Mouse (Mus musculus): Measurements from ENCODE around the gene Lims1.

Gene Lims1

DNA sequence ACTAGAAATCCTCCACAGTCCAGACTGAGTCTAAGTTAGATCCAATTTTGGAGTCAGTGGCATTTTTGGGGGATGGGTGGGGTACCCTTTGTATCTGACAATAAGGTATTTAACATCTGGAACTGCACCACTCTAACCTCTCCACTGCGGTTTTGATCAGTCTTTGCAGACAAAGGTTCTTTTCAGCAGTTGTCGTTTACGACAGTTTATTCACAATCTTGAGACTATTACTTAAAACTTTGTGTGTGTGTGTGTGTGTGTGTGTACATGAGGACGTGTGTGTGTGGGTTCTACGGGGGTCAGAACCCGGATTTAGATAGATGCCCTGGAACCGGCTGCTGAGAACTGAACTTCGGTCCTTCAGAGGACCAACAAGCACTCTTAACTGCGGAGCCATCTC, 122.6 kb downstream of the Lims1 start:
- DNase-seq (ENCODE audit: extremely low spot score, low spot score) = peak; percentile 24

DNA sequence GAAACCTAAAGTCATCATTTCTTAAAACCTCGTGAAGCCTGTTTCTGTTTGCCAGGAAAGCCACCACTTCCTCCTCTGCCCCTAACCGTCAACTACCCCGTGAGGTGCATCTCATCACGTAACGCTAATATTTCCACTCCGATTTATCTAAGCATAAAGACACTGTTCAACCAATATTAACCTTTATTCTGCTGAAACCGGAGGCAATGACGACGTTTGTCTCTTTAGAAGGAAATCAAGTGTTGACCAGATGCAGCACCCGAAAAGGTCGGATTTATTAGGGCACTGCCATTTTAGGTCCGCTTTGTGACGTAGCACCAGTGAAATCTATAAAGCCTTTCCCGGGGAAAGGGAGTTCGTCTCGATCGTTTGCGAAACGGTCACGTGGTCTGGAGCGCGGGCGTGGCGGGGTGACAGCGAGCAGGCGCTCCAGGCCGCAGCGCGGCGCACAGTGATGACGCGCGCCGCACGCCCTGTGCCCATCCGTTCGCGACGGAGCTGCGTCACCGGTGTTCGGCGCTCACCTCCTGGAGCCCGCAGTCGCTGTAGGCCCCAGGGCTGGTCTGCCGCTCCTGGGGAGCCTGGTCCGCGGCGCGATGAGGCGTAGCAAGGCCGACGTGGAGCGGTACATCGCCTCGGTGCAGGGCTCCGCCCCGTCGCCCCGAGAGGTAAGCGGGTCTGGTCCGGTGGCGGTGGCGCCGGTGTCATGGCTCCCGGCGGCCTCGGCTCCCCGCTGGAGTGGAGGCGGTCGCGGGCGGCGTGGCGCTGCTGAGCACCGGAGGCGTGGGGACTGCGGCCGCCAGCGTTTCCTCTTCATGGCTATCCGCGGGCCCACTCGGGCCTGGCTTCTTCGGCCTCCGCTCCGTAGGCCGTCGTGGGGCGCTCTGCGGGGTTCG, 123.4 kb downstream of the Lims1 start, which contains the start of gene Ranbp2:
Ranbp2 (plus strand) TSS at position 537 of the 896 bp plus-strand sequence.
- DNase-seq (ENCODE audit: extremely low spot score, low spot score) = peak; percentile 96

DNA sequence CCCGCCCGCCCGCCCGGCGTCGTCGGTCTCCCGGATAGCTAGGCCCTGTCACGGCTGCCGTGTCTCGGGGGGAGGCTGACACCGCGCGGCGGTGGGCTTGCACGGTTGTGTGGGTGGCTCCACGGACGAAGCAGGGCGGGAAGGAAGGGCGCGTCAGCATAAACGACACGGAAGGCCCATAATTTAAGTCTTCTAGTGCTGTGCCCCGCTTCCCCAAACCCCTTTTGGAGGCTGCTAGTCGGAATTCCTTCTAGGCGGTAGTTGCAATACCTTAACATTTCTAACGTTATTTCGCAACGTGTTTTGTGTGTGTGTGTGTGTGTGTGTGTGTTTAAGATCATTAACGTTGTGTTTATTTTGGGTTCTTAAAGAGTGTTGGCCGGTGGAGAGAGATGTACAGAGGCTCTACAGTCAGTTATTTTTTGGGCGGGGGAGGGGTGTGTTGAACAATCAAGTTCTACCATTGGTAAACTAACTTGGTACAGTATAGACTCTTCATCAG, 124.1 kb downstream of the Lims1 start:
- DNase-seq (ENCODE audit: extremely low spot score, low spot score) = no peak

DNA sequence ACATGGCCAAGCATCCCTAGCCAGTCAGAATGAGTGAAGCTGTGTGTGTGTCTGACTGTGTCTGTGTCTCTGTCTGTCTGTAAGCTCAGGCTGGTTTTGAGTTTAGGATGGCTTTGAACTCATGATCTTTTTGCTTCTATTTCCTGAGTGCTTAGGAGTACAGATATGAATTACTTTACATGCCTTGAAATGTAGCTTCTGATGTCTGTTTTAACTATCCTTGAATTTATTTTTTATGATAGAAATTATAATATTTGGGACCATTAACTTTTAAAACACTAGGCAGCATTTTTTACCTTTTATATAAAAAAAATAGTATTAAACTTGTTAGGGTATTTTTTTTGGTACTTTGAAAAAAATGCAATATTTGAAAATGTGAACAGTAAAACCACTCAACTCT, 128.3 kb downstream of the Lims1 start:
- DNase-seq (ENCODE audit: extremely low spot score, low spot score) = no peak

DNA sequence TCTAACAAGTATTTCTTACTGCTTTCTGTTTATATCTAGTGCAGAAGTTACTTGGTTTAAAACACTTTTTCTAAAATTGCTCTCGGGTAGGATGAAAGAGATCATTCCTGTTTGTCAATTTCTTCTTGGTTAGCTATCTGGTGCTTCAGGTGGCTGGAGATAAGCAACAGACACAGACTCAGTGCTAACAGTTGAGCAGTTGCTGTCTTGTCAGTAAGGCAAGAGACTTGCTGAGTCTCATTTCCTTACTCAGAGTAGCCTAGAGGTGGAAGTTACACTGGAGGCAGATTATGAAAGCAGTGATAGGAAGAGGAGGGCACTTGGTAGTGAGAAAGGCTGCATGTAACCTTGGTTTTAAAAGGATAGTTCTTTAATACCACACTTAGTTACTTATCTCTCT, 128.9 kb downstream of the Lims1 start:
- no peak for DNase-seq (ENCODE audit: extremely low spot score, low spot score)

DNA sequence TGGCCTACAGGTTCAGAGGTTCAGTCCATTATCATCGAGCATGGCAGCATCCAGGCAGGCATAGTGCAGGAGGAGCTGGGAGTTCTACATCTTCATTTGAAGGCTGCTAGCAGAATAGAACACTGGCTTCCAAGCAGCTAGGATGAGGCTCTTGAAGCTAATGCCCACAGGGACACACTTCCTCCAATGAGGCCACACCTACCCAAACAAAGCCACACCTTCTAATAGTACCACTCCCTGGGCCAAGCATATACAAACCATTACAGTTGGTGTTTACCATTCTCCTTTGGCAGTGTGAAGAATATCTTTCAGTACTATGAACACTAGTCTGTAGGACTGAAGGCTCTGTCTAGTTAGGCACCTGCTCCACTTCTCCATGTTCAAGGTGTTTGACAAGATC, 136.6 kb downstream of the Lims1 start:
- no peak for DNase-seq (ENCODE audit: extremely low spot score, low spot score)

Data from neural tube, embryonic 10.5 days (tissue).